ENCODE assay signal across 8 mouse cellular contexts in the genomic region with DNA sequence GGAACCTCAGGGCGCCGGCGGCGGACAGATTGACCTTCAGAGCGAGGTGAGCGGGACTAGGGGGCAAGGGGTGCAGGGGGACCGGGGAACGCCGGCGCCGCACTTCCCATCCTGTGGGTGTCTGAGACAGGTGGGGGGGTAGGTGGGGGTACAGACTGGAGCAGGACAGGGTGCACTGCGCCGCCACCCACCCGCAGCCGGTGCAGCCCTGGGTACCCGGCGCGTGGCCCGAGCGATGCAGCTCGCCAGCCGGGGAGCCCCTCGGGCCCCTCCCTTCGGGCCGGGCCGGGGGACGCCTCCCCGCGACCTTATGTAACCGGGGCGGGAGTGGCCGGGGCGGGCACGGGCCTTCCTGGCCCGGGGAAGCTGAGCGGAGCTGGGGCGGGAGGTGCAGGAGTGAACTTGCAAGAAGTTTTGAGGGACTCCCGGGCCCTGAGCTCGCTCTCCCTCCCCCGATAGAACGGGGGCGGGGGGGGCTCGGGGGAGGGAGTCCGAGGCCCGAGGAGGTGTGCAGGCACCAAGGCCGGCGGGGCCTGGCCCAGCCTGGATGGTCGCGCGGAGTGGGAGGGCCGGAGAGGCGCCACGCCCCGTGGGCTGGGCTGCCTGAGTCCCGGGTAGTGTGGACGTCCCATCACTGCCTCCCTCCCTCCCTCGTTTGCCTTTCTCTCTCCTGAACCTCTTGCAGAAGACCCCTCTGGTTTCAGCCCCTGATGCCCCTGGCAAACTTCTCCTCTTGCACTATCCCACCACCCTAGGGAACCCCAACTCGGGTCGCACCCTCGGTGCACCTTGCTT. TPM values are rescaled to one million over a fixed set of nuclear protein-coding genes. Genes with fewer than 3 reads are reported as not detected.
DNase-seq lines count a peak whose midpoint lies in the region; ATAC-seq and TF ChIP-seq lines count a peak whose summit lies in the region.

No protein-coding gene starts in this region.

- no peaks in the 10 kb centered on the region for H3K79me2 ChIP-seq in C2C12 (ENCODE audit: control insufficient read depth, insufficient read depth)

- under 1% methylated on average over 33 of the region's 60 CpGs for WGBS in heart, embryonic 14.5 days
- WGBS in liver, embryonic 14.5 days (ENCODE audit: insufficient replicate concordance) = 1% methylated on average over 44 of the region's 60 CpGs
- WGBS in stomach, postnatal 0 days = 0% methylated on average over 32 of the region's 60 CpGs

- peaks cover 17 to 32% of the 10 kb centered on the region in 2 experiments for H3K4me1 ChIP-seq in heart, embryonic 14.5 days (ENCODE audit: control insufficient read depth in 2 of 2, insufficient read depth in 2 of 2, low read length in 2 of 2)
- H3K4me1 ChIP-seq in liver, embryonic 14.5 days (replicated peaks; ENCODE audit: control insufficient read depth in 2 of 2, insufficient read depth in 2 of 2, low read length in 1 of 2) = peaks cover 0 to 6% of the 10 kb centered on the region in 2 experiments; a peak in 2 of 4 replicates
- H3K4me1 ChIP-seq in stomach, postnatal 0 days (replicated peaks; ENCODE audit: control insufficient read depth, insufficient read depth) = peaks cover 3% of the 10 kb centered on the region

- peak overlapping the region; percentile 46 for H3K4me3 ChIP-seq in C2C12 (ENCODE audit: insufficient read depth, poor library complexity, severe bottlenecking)
- peak overlapping the region; percentile 88 to 90 for H3K4me3 ChIP-seq in heart, embryonic 14.5 days (ENCODE audit: control insufficient read depth in 1 of 2, insufficient read depth in 1 of 2, low read depth in 1 of 2, low read length in 2 of 2)
- peak overlapping the region; percentile 60 to 67 for H3K4me3 ChIP-seq in liver, embryonic 14.5 days (ENCODE audit: insufficient read depth in 1 of 2, low read depth in 2 of 2, low read length in 2 of 2)
- H3K4me3 ChIP-seq in stomach, postnatal 0 days (ENCODE audit: low read depth, low read length) = peak overlapping the region; percentile 78

- DNase-seq in brain, adult 2 months (ENCODE audit: low read depth, low spot score) = peak; percentile 92
- DNase-seq in fibroblast of lung, adult 2 months (ENCODE audit: low read depth) = peak; percentile 67
- peak; percentile 96 for DNase-seq in kidney, postnatal 14 days
- DNase-seq in liver, embryonic 14.5 days (ENCODE audit: low read depth in 3 of 3, low spot score in 3 of 3) = peak in 1 of 3 experiments; percentile 38
- DNase-seq in neural tube, embryonic 10.5 days (ENCODE audit: extremely low spot score, low spot score) = peak; percentile 73
- peak; percentile 90 for DNase-seq in stomach, postnatal 0 days (ENCODE audit: low spot score)

- no peak for TF ChIP-seq EP300 in liver, embryonic 14.5 days (IDR thresholded peaks at IDR 0.05; ENCODE audit: low read depth)
- TF ChIP-seq EP300 in stomach, postnatal 0 days (optimal IDR thresholded peaks at IDR 0.05) = no peak

- H3K4me2 ChIP-seq in heart, embryonic 14.5 days (ENCODE audit: low read length) = peak overlapping the region; percentile 82
- H3K4me2 ChIP-seq in liver, embryonic 14.5 days (ENCODE audit: low read depth) = peak overlapping the region; percentile 78
- H3K4me2 ChIP-seq in stomach, postnatal 0 days (replicated peaks; ENCODE audit: low read depth) = peak overlapping the region; percentile 91

- TF ChIP-seq CTCF in C2C12 (IDR thresholded peaks at IDR 0.05; ENCODE audit: control insufficient read depth, insufficient read depth, insufficient read length) = no peak
- TF ChIP-seq CTCF in liver, embryonic 14.5 days (IDR thresholded peaks at IDR 0.05; ENCODE audit: low read depth) = no peak
- TF ChIP-seq CTCF in stomach, postnatal 0 days (IDR thresholded peaks at IDR 0.05; ENCODE audit: low read depth) = no peak

- H3K9me3 ChIP-seq in heart, embryonic 14.5 days (ENCODE audit: control insufficient read depth, low read length) = no peaks in the 10 kb centered on the region
- H3K9me3 ChIP-seq in liver, embryonic 14.5 days (ENCODE audit: control insufficient read depth, low read length) = no peaks in the 10 kb centered on the region
- no peaks in the 10 kb centered on the region for H3K9me3 ChIP-seq in stomach, postnatal 0 days (ENCODE audit: control insufficient read depth, low read length)

- H3ac ChIP-seq in C2C12 (ENCODE audit: control insufficient read depth, insufficient read length, low read depth) = peak overlapping the region; percentile 67

- H3K36me3 ChIP-seq in C2C12 (ENCODE audit: control insufficient read depth, insufficient read depth) = no peaks in the 10 kb centered on the region
- 0 out of 2 replicates have a peak, but pooled peaks cover 5% of the 10 kb centered on the region for H3K36me3 ChIP-seq in heart, embryonic 14.5 days (ENCODE audit: control insufficient read depth, insufficient read depth, low read length)
- H3K36me3 ChIP-seq in liver, embryonic 14.5 days (replicated peaks; ENCODE audit: control insufficient read depth, insufficient read depth, low read depth) = no peaks in the 10 kb centered on the region
- H3K36me3 ChIP-seq in stomach, postnatal 0 days (ENCODE audit: control insufficient read depth, insufficient read depth, low read length) = no peaks in the 10 kb centered on the region

- peak overlapping the region; percentile 89 to 95 for H3K27ac ChIP-seq in heart, embryonic 14.5 days (replicated peaks in 1 of 2; ENCODE audit: control insufficient read depth in 1 of 2, insufficient read depth in 1 of 2, low read depth in 2 of 2, low read length in 2 of 2)
- H3K27ac ChIP-seq in liver, embryonic 14.5 days = no peak overlapping the region
- peak overlapping the region; percentile 90 for H3K27ac ChIP-seq in stomach, postnatal 0 days (replicated peaks)

- peaks cover 11% of the 10 kb centered on the region for H3K27me3 ChIP-seq in C2C12 (ENCODE audit: control insufficient read depth, insufficient read depth, insufficient read length)
- H3K27me3 ChIP-seq in heart, embryonic 14.5 days (ENCODE audit: control insufficient read depth, insufficient read depth, low read length) = no peaks in the 10 kb centered on the region
- H3K27me3 ChIP-seq in liver, embryonic 14.5 days (ENCODE audit: control insufficient read depth, insufficient read depth, low read length) = peaks cover 12% of the 10 kb centered on the region
- no peaks in the 10 kb centered on the region for H3K27me3 ChIP-seq in stomach, postnatal 0 days (ENCODE audit: control insufficient read depth, insufficient read depth, low read length)

- H3K9ac ChIP-seq in heart, embryonic 14.5 days (ENCODE audit: low read length) = peak overlapping the region; percentile 95
- peak overlapping the region; percentile 61 for H3K9ac ChIP-seq in liver, embryonic 14.5 days (replicated peaks)
- peak overlapping the region; percentile 72 for H3K9ac ChIP-seq in stomach, postnatal 0 days (ENCODE audit: low read length)

- ATAC-seq in heart, embryonic 14.5 days (ENCODE audit: insufficient number of reproducible peaks, insufficient read depth, low FRiP score, low read depth) = peak; percentile 87
- peak; percentile 74 for ATAC-seq in liver, embryonic 14.5 days (ENCODE audit: insufficient read depth)
- ATAC-seq in stomach, postnatal 0 days (ENCODE audit: low FRiP score, low TSS enrichment) = peak; percentile 87

- no peaks in the 10 kb centered on the region for H3K79me3 ChIP-seq in C2C12 (ENCODE audit: low read depth)

TF ChIP-seq in C2C12, 6 proteins besides CTCF, POLR2A, EP300 and RAD21:
- TF ChIP-seq CEBPB (IDR thresholded peaks at IDR 0.05; ENCODE audit: low read depth) = no peak
- no peak for TF ChIP-seq MAX (IDR thresholded peaks at IDR 0.05)
- TF ChIP-seq MYOD1 (IDR thresholded peaks at IDR 0.05; ENCODE audit: control insufficient read depth, insufficient read length, low read depth) = no peak

RNA-seq across cellular contexts. Expression of a gene that starts 0.6 kb away (rescaled TPM):
- 7.6 TPM for polyA plus RNA-seq in C2C12 (2012; fragmentation: generic; extraction: Trizol)
- 17.8 and 21.2 TPM in 2 replicates for polyA plus RNA-seq in heart, embryonic 14.5 days (2014; fragmentation: Nextera tagmentation; extraction: Ambion mirVana)
- polyA plus RNA-seq in liver, embryonic 14.5 days (2012; rRNA removed) = 2.4 and 2.9 TPM in 2 replicates
- 3.2 and 3.7 TPM in 2 replicates for polyA plus RNA-seq in liver, embryonic 14.5 days (2014; fragmentation: Nextera tagmentation; extraction: Ambion mirVana)
- polyA plus RNA-seq in stomach, postnatal 0 days (2015; fragmentation: Nextera tagmentation; extraction: Ambion mirVana) = 10.4 and 13.8 TPM in 2 replicates

RNA-seq across cellular contexts. Expression of a gene that starts 10.8 kb away (rescaled TPM):
- not detected for polyA plus RNA-seq in C2C12 (2012; fragmentation: generic; extraction: Trizol)
- 0.15 TPM in 1 of 2 replicates, not detected in the other for polyA plus RNA-seq in heart, embryonic 14.5 days (2014; fragmentation: Nextera tagmentation; extraction: Ambion mirVana)
- not detected in 2 replicates for polyA plus RNA-seq in liver, embryonic 14.5 days (2012; rRNA removed)
- polyA plus RNA-seq in liver, embryonic 14.5 days (2014; fragmentation: Nextera tagmentation; extraction: Ambion mirVana) = not detected in 2 replicates
- polyA plus RNA-seq in stomach, postnatal 0 days (2015; fragmentation: Nextera tagmentation; extraction: Ambion mirVana) = 1,647 and 1,784 TPM in 2 replicates

RNA-seq across cellular contexts. Expression of a gene that starts 42.9 kb away (rescaled TPM):
- polyA plus RNA-seq in C2C12 (2012; fragmentation: generic; extraction: Trizol) = 0.12 TPM
- 0.78 TPM in 1 of 2 replicates, not detected in the other for polyA plus RNA-seq in heart, embryonic 14.5 days (2014; fragmentation: Nextera tagmentation; extraction: Ambion mirVana)
- polyA plus RNA-seq in liver, embryonic 14.5 days (2012; rRNA removed) = 0.11 TPM in 1 of 2 replicates, not detected in the other
- polyA plus RNA-seq in liver, embryonic 14.5 days (2014; fragmentation: Nextera tagmentation; extraction: Ambion mirVana) = 0.23 TPM in 1 of 2 replicates, not detected in the other
- 0.19 and 0.51 TPM in 2 replicates for polyA plus RNA-seq in stomach, postnatal 0 days (2015; fragmentation: Nextera tagmentation; extraction: Ambion mirVana)

RNA-seq across cellular contexts. Expression of a gene that starts 43.2 kb away (rescaled TPM):
- 1.3 TPM for polyA plus RNA-seq in C2C12 (2012; fragmentation: generic; extraction: Trizol)
- 0.53 and 1.4 TPM in 2 replicates for polyA plus RNA-seq in heart, embryonic 14.5 days (2014; fragmentation: Nextera tagmentation; extraction: Ambion mirVana)
- polyA plus RNA-seq in liver, embryonic 14.5 days (2012; rRNA removed) = 0.18 and 0.32 TPM in 2 replicates
- polyA plus RNA-seq in liver, embryonic 14.5 days (2014; fragmentation: Nextera tagmentation; extraction: Ambion mirVana) = 0.30 TPM in 1 of 2 replicates, not detected in the other
- 0.16 TPM in 1 of 2 replicates, not detected in the other for polyA plus RNA-seq in stomach, postnatal 0 days (2015; fragmentation: Nextera tagmentation; extraction: Ambion mirVana)

RNA-seq across cellular contexts. Expression of a gene that starts 48.6 kb away (rescaled TPM):
- polyA plus RNA-seq in C2C12 (2012; fragmentation: generic; extraction: Trizol) = 2.2 TPM
- polyA plus RNA-seq in heart, embryonic 14.5 days (2014; fragmentation: Nextera tagmentation; extraction: Ambion mirVana) = 2.8 TPM in 2 replicates
- 3.0 and 3.7 TPM in 2 replicates for polyA plus RNA-seq in liver, embryonic 14.5 days (2012; rRNA removed)
- polyA plus RNA-seq in liver, embryonic 14.5 days (2014; fragmentation: Nextera tagmentation; extraction: Ambion mirVana) = 0.67 and 0.91 TPM in 2 replicates
- 2.3 and 2.7 TPM in 2 replicates for polyA plus RNA-seq in stomach, postnatal 0 days (2015; fragmentation: Nextera tagmentation; extraction: Ambion mirVana)

Comparison
In these comparisons a context has a peak if more than half of its experiments do, and no peak if none do; other contexts are left out.
1. RNA of a gene that starts 10.8 kb away (polyA plus RNA-seq): 1,647 to 1,784 TPM in stomach, postnatal 0 days; 0.15 TPM in heart, embryonic 14.5 days, not detected in C2C12 (single experiment) and not detected in liver, embryonic 14.5 days; every median in the first group is over 1,000 times any median in the second.
2. Peak in every context shown above with its lines, with median percentiles within 50 percentile points of each other: H3K4me3 ChIP-seq, ATAC-seq, H3K4me2 ChIP-seq and H3K9ac ChIP-seq.